Mouse (Mus musculus): Measurements from ENCODE around the gene Gm2016. TPM values are rescaled to one million over a fixed set of nuclear protein-coding genes. Genes with fewer than 3 reads are reported as not detected.
"Not testable (repeated sequence)": the region's sequence is repeated elsewhere in the genome, so short reads cannot be mapped to it uniquely, and the experiment has no call there.

Gene Gm2016
- not detected in 2 replicates for polyA plus RNA-seq (2015; fragmentation: Nextera tagmentation; extraction: Ambion mirVana)

DNA sequence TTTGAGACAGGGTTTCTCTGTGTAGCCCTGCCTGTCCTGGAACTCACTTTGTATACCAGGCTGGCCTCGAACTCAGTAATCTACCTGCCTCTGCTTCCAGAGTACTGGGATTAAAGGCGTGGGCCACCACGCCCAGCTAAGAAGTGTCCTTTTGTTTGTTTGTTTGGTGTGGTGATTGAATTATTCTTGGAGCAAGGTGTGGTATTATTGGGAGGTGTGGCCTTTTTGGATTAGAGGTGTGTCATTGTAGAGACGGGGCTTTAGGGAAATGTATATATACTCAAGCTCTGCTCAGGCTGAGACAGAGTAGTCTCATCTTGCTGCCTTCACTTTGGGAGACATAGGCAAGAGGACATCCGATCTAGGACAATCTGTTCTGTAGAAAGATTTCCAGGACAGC, at the start of gene Gm2016:
Gene Gm2016 (plus strand): TSS at position 301 of the 400 bp plus-strand sequence.
- H3K27ac ChIP-seq (ENCODE audit: low read length); H3K4me3 ChIP-seq (ENCODE audit: low read length); ATAC-seq (replicated peaks; ENCODE audit: extremely low read depth, insufficient read depth, low FRiP score); H3K4me1 ChIP-seq (ENCODE audit: control insufficient read depth, insufficient read depth, low read length); H3K9me3 ChIP-seq (replicated peaks; ENCODE audit: control insufficient read depth, low read length); H3K4me2 ChIP-seq (ENCODE audit: low read depth, low read length); H3K9ac ChIP-seq (ENCODE audit: low read length); H3K27me3 ChIP-seq (ENCODE audit: control insufficient read depth, insufficient read depth, low read length); H3K36me3 ChIP-seq (ENCODE audit: control insufficient read depth, insufficient read depth): not testable (repeated sequence)
- 70% methylated on average over 5 of the region's 5 CpGs for WGBS

DNA sequence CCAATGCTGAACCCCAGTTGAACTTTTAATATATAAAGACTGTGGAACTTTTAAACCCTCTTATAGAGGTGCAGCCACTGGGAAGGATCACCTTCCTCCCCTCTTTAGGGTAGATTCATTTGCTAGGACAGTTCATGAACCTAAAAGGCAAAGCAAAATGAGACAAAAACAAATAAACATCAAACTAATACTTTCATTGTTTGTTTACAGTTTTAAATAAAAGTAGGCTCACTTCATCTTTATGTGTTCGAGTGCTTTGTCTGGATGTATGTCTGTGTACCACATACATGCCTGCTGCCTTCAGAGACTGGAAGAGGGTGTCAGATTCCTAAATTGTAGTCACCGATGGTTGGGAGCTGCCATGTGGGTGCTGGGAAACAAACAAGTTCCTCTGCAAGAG, 31.6 kb upstream of the Gm2016 start, which contains the start of gene Gm2001:
Gene Gm2001 (minus strand): TSS at position 101 of the 400 bp plus-strand sequence.
- not testable (repeated sequence) for H3K27ac ChIP-seq (ENCODE audit: low read length); H3K9ac ChIP-seq (ENCODE audit: low read length); H3K36me3 ChIP-seq (ENCODE audit: control insufficient read depth, insufficient read depth); H3K4me2 ChIP-seq (ENCODE audit: low read depth, low read length); ATAC-seq (replicated peaks; ENCODE audit: extremely low read depth, insufficient read depth, low FRiP score); H3K4me3 ChIP-seq (ENCODE audit: low read length); H3K4me1 ChIP-seq (ENCODE audit: control insufficient read depth, insufficient read depth, low read length); H3K27me3 ChIP-seq (ENCODE audit: control insufficient read depth, insufficient read depth, low read length); H3K9me3 ChIP-seq (replicated peaks; ENCODE audit: control insufficient read depth, low read length)
- 65% methylated on average over 1 of the region's 2 CpGs for WGBS

DNA sequence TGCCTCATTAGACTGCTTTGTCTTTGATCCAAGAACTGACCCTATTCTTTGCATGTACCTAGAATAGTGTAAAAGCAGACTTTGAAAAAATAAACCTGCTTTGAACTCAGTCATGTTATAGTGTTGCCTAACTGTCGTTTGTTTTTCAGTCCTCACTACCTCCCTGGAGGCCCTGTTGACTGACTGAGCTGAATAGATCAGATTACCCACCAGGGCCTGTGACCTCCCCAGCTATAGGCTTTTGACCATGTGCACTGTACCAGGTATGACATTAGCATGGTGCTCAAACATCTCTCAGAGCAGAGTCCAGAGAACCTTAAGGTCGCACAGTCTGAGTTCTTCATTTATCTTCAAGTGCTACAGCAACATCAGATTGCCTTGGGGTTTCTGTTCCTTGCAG, 23.2 kb upstream of the Gm2016 start:
- not testable (repeated sequence) for H3K27ac ChIP-seq (ENCODE audit: low read length); H3K27me3 ChIP-seq (ENCODE audit: control insufficient read depth, insufficient read depth, low read length); ATAC-seq (replicated peaks; ENCODE audit: extremely low read depth, insufficient read depth, low FRiP score); H3K9me3 ChIP-seq (replicated peaks; ENCODE audit: control insufficient read depth, low read length); H3K36me3 ChIP-seq (ENCODE audit: control insufficient read depth, insufficient read depth); H3K4me1 ChIP-seq (ENCODE audit: control insufficient read depth, insufficient read depth, low read length); H3K9ac ChIP-seq (ENCODE audit: low read length); H3K4me3 ChIP-seq (ENCODE audit: low read length); H3K4me2 ChIP-seq (ENCODE audit: low read depth, low read length)
- no CpG with 5 or more reads among the region's 2 CpGs for WGBS

DNA sequence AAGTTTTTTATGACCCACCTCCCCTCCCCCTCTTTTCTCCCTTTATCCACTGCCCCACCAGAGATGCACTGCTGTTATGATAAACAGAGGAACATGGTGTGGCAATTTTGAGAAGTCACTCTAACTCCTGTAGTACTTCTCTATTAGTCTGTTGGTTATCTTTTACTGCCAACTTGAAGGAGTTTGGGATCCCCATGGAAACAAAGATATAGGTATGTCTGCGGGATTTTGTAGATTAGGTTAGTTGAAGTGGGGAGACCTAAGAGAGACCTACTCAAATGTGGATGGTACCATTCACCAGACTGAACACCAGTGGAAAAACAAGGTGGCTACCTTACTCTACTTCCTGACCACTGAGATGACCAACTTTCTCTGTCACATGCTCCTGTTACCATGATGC, 17.8 kb upstream of the Gm2016 start:
- H3K4me1 ChIP-seq (ENCODE audit: control insufficient read depth, insufficient read depth, low read length); ATAC-seq (replicated peaks; ENCODE audit: extremely low read depth, insufficient read depth, low FRiP score); H3K4me2 ChIP-seq (ENCODE audit: low read depth, low read length); H3K4me3 ChIP-seq (ENCODE audit: low read length); H3K9me3 ChIP-seq (replicated peaks; ENCODE audit: control insufficient read depth, low read length); H3K36me3 ChIP-seq (ENCODE audit: control insufficient read depth, insufficient read depth); H3K9ac ChIP-seq (ENCODE audit: low read length); H3K27me3 ChIP-seq (ENCODE audit: control insufficient read depth, insufficient read depth, low read length); H3K27ac ChIP-seq (ENCODE audit: low read length): not testable (repeated sequence)
- WGBS = 96% methylated on average over 1 of the region's 1 CpGs

DNA sequence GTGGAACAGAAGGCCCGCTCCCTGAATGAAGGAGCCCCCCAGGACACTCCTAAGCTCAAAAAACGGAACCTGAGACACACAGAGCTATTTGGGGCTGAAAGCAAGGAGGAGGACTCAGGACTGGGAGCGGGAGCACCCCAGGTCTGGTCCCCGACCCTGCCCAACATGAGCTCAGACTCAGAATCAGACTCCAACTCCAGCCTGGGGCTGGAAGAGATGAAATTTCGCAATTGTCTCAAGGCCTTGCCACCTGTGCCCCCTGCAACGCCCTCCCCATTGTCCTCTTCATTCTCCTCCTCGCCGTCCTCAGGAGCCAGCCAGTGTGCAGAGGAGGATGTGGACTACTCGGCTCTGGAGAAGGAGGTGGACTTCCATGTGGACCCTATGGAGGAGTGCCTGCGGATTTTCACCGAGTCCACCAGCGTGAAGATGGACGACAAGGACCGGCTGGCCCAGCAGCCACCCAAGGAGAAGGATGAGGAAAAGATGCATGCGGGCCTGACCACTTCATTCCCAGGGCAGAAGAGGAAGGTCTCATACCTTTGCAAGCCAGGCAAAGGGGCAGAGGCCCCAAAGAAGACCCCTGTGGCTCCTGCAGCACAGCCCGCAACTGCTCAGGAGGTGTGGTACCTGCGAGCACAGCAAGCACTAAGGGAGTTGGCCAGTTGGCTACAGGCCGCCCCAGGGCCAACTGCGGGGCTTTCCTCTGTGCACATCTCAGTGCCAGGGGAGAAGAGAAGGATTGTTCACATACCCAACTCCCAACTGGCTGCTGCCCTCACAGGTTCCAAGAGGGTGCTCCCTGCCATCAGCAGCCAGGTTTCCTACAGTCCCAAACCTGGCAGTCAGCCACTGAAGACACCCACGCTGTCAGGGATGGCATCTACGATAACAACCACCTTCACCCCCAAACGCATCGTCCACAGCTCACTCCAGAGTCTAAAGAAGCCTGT, 11.9 kb upstream of the Gm2016 start:
- H3K9ac ChIP-seq (ENCODE audit: low read length); H3K4me3 ChIP-seq (ENCODE audit: low read length); H3K9me3 ChIP-seq (replicated peaks; ENCODE audit: control insufficient read depth, low read length); H3K4me2 ChIP-seq (ENCODE audit: low read depth, low read length); H3K27ac ChIP-seq (ENCODE audit: low read length); ATAC-seq (replicated peaks; ENCODE audit: extremely low read depth, insufficient read depth, low FRiP score); H3K36me3 ChIP-seq (ENCODE audit: control insufficient read depth, insufficient read depth); H3K27me3 ChIP-seq (ENCODE audit: control insufficient read depth, insufficient read depth, low read length); H3K4me1 ChIP-seq (ENCODE audit: control insufficient read depth, insufficient read depth, low read length): not testable (repeated sequence)
- 75% methylated on average over 23 of the region's 23 CpGs for WGBS

DNA sequence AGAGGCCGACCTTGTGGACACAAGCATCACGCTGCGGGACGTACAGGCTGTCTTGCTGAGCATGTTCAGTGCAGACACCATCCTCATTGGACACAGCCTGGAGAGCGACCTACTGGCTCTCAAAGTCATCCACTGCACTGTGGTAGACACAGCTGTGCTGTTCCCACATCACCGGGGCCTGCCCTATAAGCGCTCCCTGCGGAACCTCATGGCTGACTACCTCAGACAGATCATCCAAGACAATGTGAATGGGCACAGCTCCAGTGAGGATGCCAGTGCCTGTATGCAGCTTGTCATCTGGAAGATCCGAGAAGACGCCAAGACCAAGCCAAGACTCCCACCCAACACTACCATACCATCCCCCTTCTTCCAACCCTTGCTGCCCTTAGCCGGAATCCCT, 10.2 kb upstream of the Gm2016 start:
- not testable (repeated sequence) for H3K27ac ChIP-seq (ENCODE audit: low read length); H3K4me1 ChIP-seq (ENCODE audit: control insufficient read depth, insufficient read depth, low read length); ATAC-seq (replicated peaks; ENCODE audit: extremely low read depth, insufficient read depth, low FRiP score); H3K4me2 ChIP-seq (ENCODE audit: low read depth, low read length); H3K27me3 ChIP-seq (ENCODE audit: control insufficient read depth, insufficient read depth, low read length); H3K4me3 ChIP-seq (ENCODE audit: low read length); H3K9ac ChIP-seq (ENCODE audit: low read length); H3K9me3 ChIP-seq (replicated peaks; ENCODE audit: control insufficient read depth, low read length); H3K36me3 ChIP-seq (ENCODE audit: control insufficient read depth, insufficient read depth)
- 88% methylated on average over 8 of the region's 11 CpGs for WGBS

DNA sequence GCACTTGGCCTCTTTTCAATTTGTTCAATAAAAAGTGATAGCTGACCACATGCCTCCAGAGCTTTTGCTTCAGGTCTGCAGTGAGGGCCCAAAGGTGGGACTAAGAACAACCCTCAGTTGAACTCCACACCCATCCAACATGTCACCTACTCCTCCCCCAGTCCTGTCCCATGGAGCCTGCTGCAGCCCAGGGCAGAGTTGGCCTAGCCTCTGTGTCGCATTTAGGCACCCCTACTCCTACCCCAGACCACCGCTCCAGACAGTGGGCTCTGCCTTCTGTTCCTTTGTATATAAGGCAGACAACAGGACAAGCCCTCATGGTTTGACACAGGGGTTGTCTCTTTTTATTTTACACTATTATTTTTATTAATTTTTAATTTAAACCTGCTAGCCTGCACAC, 9.8 kb upstream of the Gm2016 start:
- 81% methylated on average over 2 of the region's 2 CpGs for WGBS
- H3K4me3 ChIP-seq (ENCODE audit: low read length); H3K9me3 ChIP-seq (replicated peaks; ENCODE audit: control insufficient read depth, low read length); ATAC-seq (replicated peaks; ENCODE audit: extremely low read depth, insufficient read depth, low FRiP score); H3K9ac ChIP-seq (ENCODE audit: low read length); H3K4me2 ChIP-seq (ENCODE audit: low read depth, low read length); H3K4me1 ChIP-seq (ENCODE audit: control insufficient read depth, insufficient read depth, low read length); H3K36me3 ChIP-seq (ENCODE audit: control insufficient read depth, insufficient read depth); H3K27me3 ChIP-seq (ENCODE audit: control insufficient read depth, insufficient read depth, low read length); H3K27ac ChIP-seq (ENCODE audit: low read length): not testable (repeated sequence)

DNA sequence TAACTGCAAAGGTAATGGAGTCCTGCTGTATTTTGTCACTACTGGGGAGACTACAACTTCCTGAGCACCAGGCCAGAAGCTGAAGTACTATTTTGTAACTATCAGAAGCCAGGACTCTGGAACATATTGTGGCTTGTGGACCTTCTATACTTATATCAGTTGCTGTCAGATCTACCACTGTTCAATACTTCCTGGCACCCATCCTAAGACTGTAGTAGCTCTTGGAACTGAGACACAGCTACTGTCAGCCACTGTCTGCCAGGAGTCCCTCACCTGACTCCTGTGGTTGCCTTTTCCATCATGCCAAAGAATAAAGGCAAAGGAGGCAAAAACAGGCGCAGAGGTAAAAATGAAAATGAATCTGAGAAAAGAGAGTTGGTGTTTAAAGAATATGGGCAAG, 21.2 kb downstream of the Gm2016 start, which contains the start of gene Gm2022:
Gene Gm2022 (plus strand): TSS at position 301 of the 400 bp plus-strand sequence.
- not testable (repeated sequence) for H3K4me2 ChIP-seq (ENCODE audit: low read depth, low read length); H3K27me3 ChIP-seq (ENCODE audit: control insufficient read depth, insufficient read depth, low read length); H3K36me3 ChIP-seq (ENCODE audit: control insufficient read depth, insufficient read depth); H3K4me3 ChIP-seq (ENCODE audit: low read length); ATAC-seq (replicated peaks; ENCODE audit: extremely low read depth, insufficient read depth, low FRiP score); H3K9ac ChIP-seq (ENCODE audit: low read length); H3K4me1 ChIP-seq (ENCODE audit: control insufficient read depth, insufficient read depth, low read length); H3K27ac ChIP-seq (ENCODE audit: low read length); H3K9me3 ChIP-seq (replicated peaks; ENCODE audit: control insufficient read depth, low read length)
- 57% methylated on average over 1 of the region's 1 CpGs for WGBS

DNA sequence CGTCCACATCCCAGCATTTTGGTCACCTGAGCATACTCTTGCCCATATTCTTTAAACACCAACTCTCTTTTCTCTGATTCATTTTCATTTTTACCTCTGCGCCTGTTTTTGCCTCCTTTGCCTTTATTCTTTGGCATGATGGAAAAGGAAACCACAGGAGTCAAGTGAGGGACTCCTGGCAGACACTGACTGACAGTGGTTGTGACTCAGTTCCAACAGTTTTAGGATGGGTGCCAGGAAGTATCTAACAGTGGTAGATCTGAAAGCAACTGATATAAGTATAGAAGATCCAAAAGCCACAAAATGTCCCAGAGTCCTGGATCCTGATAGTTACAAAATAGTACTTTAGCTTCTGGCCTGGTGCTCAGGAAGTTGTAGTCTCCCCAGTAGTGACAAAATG, 45.8 kb downstream of the Gm2016 start, which contains the start of gene Gm2035:
Gene Gm2035 (minus strand): TSS at position 137 of the 400 bp plus-strand sequence.
- WGBS = 61% methylated on average over 2 of the region's 2 CpGs

More for the DNA sequence above, 45.8 kb downstream of the Gm2016 start, which contains the start of gene Gm2035:
- H3K9me3 ChIP-seq (replicated peaks; ENCODE audit: control insufficient read depth, low read length); H3K4me3 ChIP-seq (ENCODE audit: low read length); H3K27me3 ChIP-seq (ENCODE audit: control insufficient read depth, insufficient read depth, low read length); H3K4me2 ChIP-seq (ENCODE audit: low read depth, low read length); H3K9ac ChIP-seq (ENCODE audit: low read length); H3K36me3 ChIP-seq (ENCODE audit: control insufficient read depth, insufficient read depth); H3K27ac ChIP-seq (ENCODE audit: low read length); ATAC-seq (replicated peaks; ENCODE audit: extremely low read depth, insufficient read depth, low FRiP score); H3K4me1 ChIP-seq (ENCODE audit: control insufficient read depth, insufficient read depth, low read length): not testable (repeated sequence)
